Mouse (Mus musculus) layer of hippocampus, adult 18-20 months (tissue): ENCODE results near the gene Pard3. TPM values are rescaled to one million over a fixed set of nuclear protein-coding genes. Genes with fewer than 3 reads are reported as not detected.

Experiments
- DNase-seq, 2 experiments: peaks; one replicate each; pipeline ENCODE4 v3.0.0; 2022; ENCODE audit warnings: low spot score in 2 of 2
- total RNA-seq, 2 experiments: library from RNA; stranded (reverse); gene quantifications; 2 replicates each; pipeline ENCODE4 v1.2.3; 2021

Pard3 gene
- total RNA-seq, 2 experiments from 2014 or later, result 23.7 to 24.4 TPM

DNA sequence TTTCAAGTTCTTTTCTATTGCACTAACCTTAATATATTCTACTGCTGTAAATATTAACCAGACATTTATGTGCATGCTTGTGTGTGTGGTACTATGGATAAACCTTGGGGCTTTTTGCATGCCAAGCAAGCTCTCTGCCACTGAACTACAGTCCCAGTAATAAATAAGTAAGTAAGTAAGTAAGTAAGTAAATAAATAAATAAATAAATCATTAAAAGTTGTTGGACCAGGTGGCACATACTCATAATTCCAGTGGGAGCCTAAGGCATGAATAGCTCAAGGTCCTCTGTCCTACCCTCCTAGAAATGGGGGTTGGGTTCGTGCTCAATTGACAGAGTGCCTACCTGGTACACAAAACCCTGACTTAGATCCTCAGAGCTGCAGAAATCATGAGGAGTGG is 400.6 kb downstream of the Pard3 start:
- DNase-seq, result no peak

DNA sequence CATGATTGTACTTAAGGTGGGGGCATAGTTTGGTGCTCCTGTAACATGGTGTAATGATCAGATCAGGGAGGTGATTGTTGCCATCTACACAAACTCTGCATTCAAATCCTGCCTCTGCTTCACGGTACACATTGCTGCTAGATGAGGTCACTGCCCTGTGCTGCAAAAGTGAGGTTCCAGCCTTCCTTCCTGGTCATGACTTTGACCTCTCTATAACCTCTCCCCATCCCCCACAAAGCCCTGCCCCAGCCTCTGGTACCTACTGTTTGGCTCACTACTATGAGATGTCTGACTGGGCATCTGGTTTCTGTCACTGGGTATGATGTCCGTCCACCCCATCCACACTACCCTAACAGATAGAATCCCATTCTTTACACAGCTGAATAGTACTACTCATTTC is 408.5 kb downstream of the Pard3 start:
- DNase-seq, result no peak

DNA sequence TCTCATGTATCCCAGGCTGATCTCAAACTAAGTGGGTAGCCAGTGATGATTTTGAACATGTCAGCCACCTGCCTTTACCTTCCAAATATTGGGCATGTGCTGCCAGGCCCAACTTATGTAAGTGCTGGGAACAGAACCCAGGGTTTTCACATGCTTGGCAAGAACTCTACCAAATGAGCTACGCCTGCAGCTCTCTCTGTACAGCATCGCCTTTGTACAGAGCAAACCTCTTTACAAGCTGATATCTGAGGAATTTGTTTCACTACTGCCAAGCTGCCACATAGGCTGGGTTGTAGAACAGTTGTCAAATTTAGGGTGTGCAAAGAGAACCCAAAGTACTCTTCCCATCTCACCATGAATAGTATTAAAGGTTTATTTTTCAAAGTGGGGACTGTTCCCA is 416.3 kb downstream of the Pard3 start:
- peak; percentile 50 to 84 for DNase-seq

DNA sequence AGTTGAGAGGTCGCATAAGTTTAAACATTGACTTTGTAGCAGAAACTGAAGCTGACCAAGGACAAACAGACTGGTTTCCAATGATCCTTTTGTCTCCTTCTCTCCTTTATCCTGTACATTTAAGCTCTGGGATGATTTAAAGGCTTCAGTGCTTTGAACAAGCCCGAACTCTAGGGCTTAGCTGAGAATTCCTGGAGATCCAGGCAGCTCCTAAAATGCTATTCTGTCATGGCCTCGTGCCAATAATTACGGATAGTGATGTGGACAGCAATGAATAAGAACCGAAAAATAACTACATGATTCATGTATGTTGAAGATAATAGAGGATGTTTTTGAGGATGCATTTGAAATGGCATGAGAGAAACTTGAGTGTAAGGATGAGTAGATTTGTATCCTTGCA is 421.9 kb downstream of the Pard3 start:
- DNase-seq, result no peak

DNA sequence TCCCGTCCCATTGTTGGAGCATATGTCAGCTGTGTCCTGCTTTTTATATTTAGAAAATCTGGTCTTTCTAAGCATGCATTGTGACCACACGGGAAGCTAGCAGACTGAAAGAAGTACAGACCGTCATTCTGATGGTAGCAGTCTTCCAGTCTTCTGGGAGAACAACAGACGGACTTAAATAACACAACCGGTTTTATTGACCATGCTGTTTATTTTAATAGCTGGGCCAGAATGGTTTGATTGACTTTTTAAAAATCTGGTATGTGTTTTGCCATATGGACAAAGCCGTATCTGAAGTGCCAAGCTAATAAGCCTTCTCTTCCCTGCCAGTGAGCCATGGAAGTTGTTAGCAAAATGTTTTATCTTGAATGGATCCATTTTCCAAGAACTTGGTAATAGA is 428.3 kb downstream of the Pard3 start:
- no peak for DNase-seq

DNA sequence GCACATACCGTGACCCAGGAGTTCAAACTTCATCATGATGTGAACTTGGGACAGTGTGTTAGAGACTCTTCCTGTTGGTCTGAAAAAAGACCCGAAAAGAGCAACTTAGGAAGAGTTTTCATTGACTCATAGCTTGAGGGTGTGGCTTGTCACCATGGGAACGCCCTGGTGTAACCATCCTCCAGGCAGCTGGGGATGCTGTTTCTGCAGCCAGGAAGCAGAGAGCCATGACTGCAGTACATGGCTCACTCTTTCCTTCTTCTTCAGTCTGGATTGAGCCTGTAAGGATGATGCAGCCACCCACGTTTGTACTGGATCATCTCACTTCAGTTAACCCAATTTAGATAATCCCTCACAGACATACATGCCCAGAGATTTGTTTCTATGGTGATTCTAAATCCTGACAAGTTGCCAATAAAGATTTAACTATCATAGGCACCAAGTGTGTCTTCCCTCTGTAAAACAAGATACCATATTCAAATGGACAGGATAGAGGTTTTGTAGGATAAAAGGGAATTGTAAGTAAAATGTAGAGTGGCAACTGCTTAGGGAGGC is 431.6 kb downstream of the Pard3 start:
- no peak for DNase-seq

DNA sequence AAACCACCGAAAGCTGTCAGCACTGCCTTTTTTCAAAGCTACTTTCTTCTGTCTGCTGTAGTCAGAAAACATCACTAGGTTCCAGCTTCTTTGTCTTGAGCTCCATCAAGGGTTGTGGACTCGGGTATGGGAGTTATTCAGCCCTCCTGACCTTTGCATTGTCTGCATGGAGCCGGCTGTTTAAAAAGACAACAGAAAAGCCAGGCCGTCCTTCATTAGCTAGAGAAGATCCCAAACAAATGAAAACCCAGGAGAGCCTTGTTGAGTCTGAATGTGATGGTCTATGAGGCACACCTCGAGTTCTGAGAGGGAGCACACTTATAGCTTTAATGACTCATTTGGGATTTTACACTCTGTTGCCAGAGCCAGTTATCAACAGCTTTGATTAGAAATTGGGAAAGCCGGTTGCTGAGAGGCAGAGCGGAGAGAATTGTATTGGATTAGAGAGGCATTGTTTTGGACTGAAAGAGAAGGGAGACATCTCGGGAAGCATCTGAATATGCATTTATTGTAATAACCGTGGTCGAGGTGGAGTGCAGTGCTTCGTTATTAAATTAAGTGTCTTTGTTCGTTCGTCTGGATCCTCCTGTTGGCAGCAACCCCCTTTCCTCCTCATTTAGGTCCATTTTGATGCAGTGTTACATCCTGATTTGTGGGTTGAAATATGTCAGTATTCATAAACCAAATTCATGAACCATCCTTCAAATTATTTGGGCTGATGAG is 435.5 kb downstream of the Pard3 start:
- DNase-seq, result peak in 1 of 2 experiments; percentile 47

DNA sequence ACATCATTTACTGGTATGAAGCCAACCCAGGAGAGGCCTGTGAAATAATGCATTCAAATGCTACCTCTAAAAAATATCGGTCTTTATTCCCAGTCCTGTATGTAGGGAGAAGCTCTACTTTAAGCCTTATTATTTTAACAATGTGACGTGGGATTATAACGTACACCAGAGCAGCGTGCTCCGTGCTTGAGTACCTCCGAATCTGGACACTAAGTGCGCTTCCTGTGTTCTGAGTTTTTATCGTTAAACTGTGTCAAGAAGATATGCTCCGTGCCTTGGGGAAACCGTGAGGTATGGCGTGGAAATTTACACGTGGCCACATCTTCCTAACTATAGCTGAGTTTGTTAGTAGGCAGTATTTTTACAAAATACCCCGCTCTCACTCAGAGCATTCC is 436.0 kb downstream of the Pard3 start:
- DNase-seq, result no peak

DNA sequence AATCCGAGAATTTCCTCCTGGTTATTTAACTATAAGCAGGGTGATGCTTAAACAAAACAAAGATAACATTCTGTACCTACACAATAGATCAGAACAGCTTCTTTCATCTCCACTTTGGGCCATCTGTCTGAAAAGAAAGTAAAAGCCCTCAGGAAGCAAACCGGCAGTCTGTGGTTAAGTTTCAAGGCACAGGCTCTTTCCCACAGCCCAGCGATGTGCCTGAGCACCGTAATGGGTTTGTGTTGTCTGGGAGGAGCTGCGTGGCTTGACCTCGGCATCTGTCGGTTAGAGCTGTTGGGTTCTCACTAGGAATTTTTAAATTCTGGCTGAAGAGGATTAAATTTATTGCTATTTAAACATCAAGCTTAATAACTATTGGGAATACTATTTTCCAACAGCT is 436.5 kb downstream of the Pard3 start:
- peak in 1 of 2 experiments; percentile 41 for DNase-seq

DNA sequence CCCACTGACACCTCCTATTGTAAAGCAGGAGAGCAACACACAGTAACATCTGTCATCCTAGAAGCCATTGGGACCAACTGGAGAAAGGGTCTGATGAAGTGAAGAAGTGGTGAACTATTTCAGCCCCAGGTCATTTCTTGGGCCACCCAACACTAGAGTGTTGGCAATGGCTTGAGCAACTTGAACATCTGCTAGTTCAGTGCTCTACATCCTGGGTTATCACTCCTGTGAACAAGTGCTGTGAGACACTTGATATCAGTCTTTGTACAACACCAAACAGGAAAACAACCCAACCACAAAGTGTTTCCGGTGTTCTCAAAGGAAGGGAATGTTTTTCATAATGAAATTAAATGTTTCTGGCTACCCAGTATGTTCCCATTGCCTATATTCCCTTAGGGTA is 438.1 kb downstream of the Pard3 start:
- no peak for DNase-seq

DNA sequence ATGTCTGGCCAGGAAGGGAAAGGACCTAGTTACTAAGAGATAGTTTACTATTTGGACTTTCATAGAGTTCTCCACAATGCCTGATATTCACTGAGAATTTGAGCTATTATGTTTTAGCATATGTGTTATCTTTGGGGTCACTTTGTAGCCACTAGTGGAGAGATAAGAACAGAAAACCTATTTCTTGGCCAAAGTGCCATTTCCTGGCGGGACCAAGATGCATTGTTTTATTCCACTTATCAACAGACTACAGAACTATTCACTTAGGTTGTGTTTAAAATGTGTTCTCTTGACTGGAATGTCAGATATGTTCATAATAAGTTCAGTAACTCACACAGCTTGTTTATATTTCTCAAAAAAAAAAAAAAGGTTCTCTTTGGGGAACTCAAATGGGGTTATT is 441.6 kb downstream of the Pard3 start:
- no peak for DNase-seq

DNA sequence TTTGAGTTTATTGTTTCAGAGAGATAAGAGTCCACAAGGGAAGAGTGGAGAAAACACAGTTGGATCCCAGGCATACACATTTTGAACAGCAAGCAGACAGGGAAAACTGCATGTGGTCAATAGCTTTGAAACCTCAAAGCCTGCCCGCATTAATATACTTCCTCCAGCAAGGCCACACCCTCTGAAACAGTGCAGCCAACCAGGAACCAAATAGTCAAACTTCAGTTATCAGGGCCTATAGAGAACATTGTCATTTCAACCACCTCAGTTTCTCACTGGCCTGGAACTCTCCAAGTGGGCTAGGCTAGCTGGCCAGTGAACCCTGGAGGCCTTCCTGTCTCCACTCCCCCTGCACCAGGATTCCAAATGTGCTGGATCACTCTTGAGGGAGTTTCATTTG is 442.6 kb downstream of the Pard3 start:
- DNase-seq, result no peak

DNA sequence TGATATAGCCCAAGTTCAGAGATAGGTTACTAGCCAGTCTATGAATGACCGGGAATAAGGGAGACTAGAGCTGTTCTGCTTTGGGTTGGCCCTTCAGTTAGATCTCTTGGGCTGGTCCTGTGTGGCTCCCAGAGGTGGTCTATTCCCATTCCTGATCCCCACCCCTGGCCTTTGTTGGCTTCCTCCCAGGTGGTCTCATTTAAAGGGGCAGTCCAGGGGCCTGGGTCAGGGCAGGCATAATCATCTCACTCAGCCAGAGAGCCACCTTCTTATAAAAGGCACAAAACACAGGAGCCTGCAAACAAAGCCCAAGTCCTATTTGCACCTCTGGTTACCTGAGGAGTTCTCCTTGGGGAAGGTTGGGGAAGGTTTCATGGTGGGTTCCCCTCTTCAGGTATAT is 447.6 kb downstream of the Pard3 start:
- no peak for DNase-seq

DNA sequence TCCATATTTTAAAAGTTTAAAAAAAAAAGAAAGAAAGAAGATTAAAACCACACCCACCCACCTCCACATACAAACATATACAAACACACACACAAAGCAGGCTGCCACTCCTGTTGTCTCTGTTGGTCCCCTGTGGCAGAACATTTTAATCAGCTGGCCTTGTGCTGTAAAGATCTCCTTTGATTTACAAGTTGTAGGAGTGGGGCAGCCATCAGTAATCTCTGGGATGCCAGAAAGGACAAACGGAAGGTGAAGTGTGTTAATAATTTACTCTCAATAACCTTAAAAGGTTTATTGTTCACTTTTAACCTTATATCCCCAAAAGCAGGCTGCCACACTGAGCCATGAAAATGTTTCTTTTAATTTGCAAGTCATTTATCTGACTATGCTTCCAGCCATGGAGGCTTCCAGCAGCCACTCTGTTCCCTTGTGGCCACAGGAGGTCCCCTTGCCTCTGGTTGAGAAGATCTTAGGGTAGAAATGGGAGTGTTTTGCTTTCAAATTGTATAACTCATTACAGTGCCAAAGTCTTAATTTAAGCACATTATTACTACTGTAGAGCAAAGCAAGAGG is 448.4 kb downstream of the Pard3 start:
- no peak for DNase-seq

DNA sequence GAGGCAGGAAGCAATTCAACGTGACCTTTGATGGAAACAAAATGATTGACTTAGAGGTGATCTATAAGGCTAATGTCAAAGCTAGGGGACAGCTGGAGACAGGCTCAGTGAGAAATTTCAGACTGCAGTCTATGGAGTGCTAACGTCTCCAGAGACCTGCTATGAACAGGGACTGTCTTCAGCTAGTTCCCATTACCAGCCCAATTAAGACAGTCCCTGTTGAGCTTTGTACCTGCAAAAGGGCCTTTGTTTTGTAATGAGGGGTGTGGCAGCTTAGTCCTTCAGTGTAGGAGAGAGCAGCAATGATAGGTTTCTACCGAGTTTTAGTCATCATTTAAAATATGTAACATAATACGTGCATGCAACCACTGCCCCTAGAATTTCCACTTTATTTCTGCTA is 448.9 kb downstream of the Pard3 start:
- no peak for DNase-seq

DNA sequence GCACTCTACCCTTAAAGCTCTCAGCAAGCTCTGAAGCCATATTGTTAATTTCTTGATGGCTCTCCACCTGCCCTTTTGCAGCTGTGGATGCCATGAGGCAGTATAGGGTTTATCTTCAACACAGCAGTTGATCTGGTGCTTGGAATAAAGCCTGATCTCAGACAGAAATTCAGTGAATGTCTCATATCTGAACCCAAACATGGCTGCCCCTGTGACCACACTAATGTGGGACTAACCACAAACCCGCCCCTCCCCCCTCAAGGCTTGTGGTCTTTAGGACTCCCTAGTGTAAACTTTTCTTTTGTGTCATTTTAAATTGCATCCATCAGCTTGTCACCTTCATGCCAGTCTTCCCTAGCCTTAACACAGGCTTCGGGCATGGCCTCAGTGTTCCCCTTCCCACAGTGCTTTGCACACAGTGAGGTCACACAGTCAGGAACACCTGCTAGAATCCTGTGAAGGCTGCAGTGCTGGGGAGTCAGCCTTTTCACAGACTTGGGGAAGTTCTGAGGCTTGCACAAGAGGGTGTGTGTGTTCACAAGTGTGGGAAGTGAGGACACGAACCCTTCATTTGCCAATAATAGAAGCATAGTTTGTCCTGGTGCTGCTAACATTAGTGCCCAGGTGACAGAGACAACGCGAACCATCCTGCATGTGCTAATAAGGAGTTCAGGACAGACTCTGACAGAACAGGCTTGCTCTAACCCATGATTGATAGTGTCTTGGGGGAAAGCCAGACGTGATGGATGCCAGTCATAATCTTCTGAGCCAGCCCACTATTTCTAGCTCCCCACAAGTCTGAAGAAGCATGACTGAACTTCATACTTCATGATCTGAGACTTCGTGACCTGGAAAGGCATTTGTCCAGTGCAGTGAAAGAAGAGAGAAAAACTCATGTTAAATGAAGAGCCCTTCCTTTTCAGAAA is 451.4 kb downstream of the Pard3 start:
- DNase-seq, result no peak

DNA sequence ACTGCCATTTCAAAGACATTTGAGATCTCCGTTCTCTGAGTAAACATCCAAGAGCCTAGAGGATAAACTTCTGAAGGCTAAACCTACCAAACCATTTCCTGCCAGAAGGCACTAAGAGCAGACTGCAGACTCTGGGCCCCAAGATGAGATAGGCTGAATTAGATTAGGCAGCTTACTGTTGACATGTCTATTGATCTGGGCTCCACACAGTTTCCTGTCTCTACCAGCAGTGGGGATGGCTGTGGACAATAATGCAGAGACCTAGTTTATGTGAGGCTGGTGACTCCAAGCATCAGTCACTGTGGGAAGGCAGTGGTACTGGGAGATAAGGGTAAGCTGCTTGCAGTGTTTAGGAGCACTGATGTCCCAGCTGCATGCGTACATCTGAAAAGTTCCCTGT is 452.4 kb downstream of the Pard3 start:
- DNase-seq, result no peak

DNA sequence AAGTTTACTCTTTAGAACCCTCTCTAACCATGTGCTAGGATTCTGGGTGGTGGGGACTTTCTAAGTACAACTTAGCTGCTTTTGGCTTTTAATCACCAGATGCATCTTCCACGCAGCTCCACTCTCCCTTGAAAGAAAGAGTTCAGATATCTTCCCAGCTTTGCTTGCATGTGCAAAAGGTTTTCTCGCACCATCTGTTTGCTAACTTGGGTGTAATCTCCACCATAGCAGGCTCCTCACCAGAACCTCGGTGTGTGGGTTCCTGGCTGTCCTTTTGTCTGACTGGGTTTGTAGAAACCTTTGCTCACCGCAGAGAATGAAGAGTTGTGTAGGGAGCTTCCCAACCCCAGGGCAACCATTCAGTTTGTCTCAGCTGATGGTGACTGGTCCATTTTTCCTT is 462.0 kb downstream of the Pard3 start:
- no peak for DNase-seq

DNA sequence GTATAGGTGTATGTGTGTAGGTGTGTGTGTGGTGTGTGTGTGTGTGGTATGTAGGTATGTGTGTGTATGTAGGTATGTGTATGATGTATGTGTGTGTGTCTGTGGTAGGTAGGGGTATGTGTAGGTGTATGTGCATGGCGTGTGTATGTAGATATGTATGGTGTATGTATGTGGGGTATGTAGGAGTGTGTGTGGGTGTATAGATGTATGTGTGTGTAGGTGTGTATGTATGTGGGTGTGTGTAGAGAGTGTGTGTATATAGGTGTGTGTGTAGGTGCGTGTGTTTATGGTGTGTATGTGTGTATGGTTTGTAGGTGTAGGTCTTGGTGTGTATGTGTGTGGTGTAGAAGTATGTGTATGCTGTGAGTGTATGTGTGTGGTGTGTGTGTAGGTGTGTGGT is 464.6 kb downstream of the Pard3 start:
- no peak for DNase-seq

DNA sequence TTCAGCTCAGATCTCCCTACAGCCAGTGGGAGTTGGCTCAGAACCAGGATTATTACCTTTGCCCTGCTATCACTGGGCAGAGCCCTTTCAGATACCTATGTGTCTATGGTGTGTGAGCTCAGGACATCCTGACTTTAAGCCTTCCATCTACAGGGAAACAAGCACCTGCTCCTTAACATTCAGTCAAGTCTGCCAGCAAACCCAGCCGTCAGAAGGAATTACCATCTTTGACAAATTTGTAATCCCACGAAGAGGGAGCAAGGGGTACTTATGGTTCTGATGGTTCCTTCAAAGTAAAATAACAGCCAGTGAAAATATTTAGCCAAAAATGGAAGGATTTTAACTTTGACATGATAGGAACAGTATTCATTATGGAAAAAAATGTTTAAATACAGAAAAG is 466.1 kb downstream of the Pard3 start:
- DNase-seq, result no peak

DNA sequence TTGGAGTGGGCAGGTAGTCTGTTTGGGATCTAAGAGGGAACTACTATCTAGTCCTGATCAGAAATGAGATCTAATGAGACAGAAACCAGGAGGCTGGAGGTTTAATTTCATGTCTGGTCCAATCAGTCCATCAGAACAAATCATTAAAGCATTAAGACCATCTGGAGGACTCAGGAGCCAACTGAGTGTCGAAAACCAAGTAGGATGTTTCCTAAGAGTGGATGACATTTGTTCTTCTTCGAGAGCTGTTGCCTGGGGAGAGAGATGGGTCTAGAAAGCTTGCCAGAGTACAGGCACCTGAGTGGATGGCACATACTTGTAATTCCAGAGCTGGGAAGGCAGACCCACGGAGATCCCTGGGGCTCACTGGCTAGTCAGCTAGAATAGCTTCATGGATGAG is 468.2 kb downstream of the Pard3 start:
- no peak for DNase-seq

DNA sequence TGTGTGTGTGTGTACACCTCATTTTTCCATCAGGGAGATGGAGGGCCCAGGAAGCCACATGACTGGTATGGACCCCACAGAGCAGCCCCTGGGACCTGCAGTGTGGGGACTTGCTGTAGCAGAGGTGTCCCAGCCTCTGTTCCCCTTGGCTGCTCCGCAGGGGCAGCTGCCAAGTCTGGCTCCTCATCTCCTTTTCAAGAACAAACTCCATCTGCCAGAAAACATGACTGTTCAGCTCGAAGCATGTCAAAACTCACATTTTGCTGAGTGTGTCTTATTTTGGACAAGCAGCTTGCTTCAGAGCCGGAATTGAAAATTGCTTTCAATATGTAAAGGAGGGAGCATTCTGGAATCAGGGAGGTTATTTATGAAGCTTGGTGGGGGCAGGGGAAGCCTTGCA is 471.1 kb downstream of the Pard3 start:
- peak; percentile 30 to 60 for DNase-seq
